Mouse (Mus musculus) midbrain, embryonic 10.5 days (tissue): ENCODE data around the gene Prorsd1. TPM values are rescaled to one million over a fixed set of nuclear protein-coding genes. Genes with fewer than 3 reads are reported as not detected.

Experiments used
- polyA plus RNA-seq: library from polyadenylated mRNA; unstranded; fragments of >200 nt; fragmentation: Nextera tagmentation; extraction: Ambion mirVana; gene quantifications from 2 replicates; pipeline ENCODE4 v1.2.1, GENCODE M21; 2016

Gene Prorsd1
- polyA plus RNA-seq, 1 experiment from 2014 or later = 19.8 TPM

Other genes starting within 250 kb of the Prorsd1 start
- gene Ccdc88a, start 141.4 kb downstream of the Prorsd1 start, polyA plus RNA-seq = 35.9 and 43.2 TPM in 2 replicates
- gene Mtif2, start 11.4 kb upstream of the Prorsd1 start, polyA plus RNA-seq = 46.6 and 56.7 TPM in 2 replicates
- 0.12 and 0.47 TPM in 2 replicates for gene Clhc1, start 32.9 kb upstream of the Prorsd1 start, polyA plus RNA-seq
- gene Rps27a, start 33.1 kb upstream of the Prorsd1 start, polyA plus RNA-seq = 887 and 1,041 TPM in 2 replicates
- gene Rtn4, start 177.9 kb upstream of the Prorsd1 start, polyA plus RNA-seq = 65.8 and 71.1 TPM in 2 replicates